Mouse (Mus musculus) Patski (cell line): ENCODE results near the gene Dennd4b. TPM values are rescaled to one million over a fixed set of nuclear protein-coding genes. Genes with fewer than 3 reads are reported as not detected.
"Not testable (repeated sequence)": the region's sequence is repeated elsewhere in the genome, so short reads cannot be mapped to it uniquely, and the experiment has no call there.

ENCODE experiments used
- ATAC-seq: fragments of 100-300 bp; one replicate; pipeline ENCODE4 v1.8.0; 2021
- CTCF ChIA-PET: fragments of 350-600 bp; sonication (Branson Sonifier 250); formaldehyde crosslinking; loops from one replicate; lab custom pipeline; 2022; ENCODE audit warnings: inconsistent platforms; lab: Charles Lee
- POLR2A ChIA-PET: fragments of 350-600 bp; sonication (Branson Sonifier 250); formaldehyde crosslinking; loops from one replicate; lab custom pipeline; 2022; ENCODE audit warnings: antibody characterized with exemption, inconsistent platforms; lab: Charles Lee
- DNase-seq: peaks from one replicate; pipeline ENCODE4 v3.0.0-alpha.2; 2011; ENCODE audit warnings: low read depth, low spot score
- H3K27me3 ChIP-seq: fragments of 371-371 bp; one replicate; pipeline ENCODE4 v1.5.1; 2021
- CTCF ChIP-seq: fragments of 100-300 bp; IDR thresholded peaks from one replicate; pipeline ENCODE4 v1.5.1; 2021
- in situ Hi-C: fragments of 300-500 bp; cut with MboI; formaldehyde crosslinking; loops from 3 replicates; pipeline ENCODE4 v1.11.1; 2018; ENCODE audit warnings: low pct_unique_long_range_greater_than_20kb, mixed read lengths
- polyA plus RNA-seq: library from polyadenylated mRNA; unstranded; gene quantifications from one replicate; pipeline ENCODE4 v1.2.3, GENCODE M21; 2021

Dennd4b gene
- polyA plus RNA-seq, 1 experiment from 2014 or later = 14.1 TPM

- CTCF ChIA-PET = interaction anchor here (1.5 kb wide), 1 partner anchor 12 kb away, joined by 3 read pairs; no protein-coding TSS in a partner anchor
- no peak for TF ChIP-seq CTCF
- DNase-seq = no peak
- in situ Hi-C loops = no loop called here
- no peaks in the 10 kb centered on the region for H3K27me3 ChIP-seq
- ATAC-seq = no peak
- POLR2A ChIA-PET = interaction anchor here (0.6 to 1.7 kb wide), 3 partner anchors 11 to 17 kb away, joined by 5 to 7 read pairs (median 5); no protein-coding TSS in a partner anchor
These were observed 14.2 kb upstream of the Dennd4b start for GRCm38 (mm10) chr3:90250791-90251190.

GRCm38 (mm10) chr3:90251731-90252226 lies 13.2 kb upstream of the Dennd4b start:
- DNase-seq, in situ Hi-C loops, H3K27me3 ChIP-seq, ATAC-seq: not testable (repeated sequence)
- POLR2A ChIA-PET = interaction anchor here (1.7 kb wide), 1 partner anchor 14 kb away, joined by 7 read pairs; no protein-coding TSS in a partner anchor
- CTCF ChIA-PET = interaction anchor here (1.5 kb wide), 1 partner anchor 13 kb away, joined by 3 read pairs; no protein-coding TSS in a partner anchor

- CTCF ChIA-PET, DNase-seq, POLR2A ChIA-PET, in situ Hi-C loops, H3K27me3 ChIP-seq, ATAC-seq: not testable (repeated sequence)
These were observed 12.3 kb upstream of the Dennd4b start for GRCm38 (mm10) chr3:90252659-90253058.

GRCm38 (mm10) chr3:90253174-90253573 lies 11.8 kb upstream of the Dennd4b start:
- POLR2A ChIA-PET = interaction anchor here (0.9 kb wide), 1 partner anchor 8 kb away, joined by 4 read pairs; no protein-coding TSS in a partner anchor
- DNase-seq, H3K27me3 ChIP-seq, ATAC-seq, in situ Hi-C loops, CTCF ChIA-PET: not testable (repeated sequence)

GRCm38 (mm10) chr3:90253653-90254418 lies 11.1 kb upstream of the Dennd4b start, which contains the start of gene Crtc2:
Gene Crtc2, plus strand, starts transcription at chr3:90254163.
- H3K27me3 ChIP-seq = no peaks in the 10 kb centered on the region
- ChIA-PET CTCF (no interaction called here), POLR2A (interaction anchor here (0.9 kb wide), 1 partner anchor 9 kb away, joined by 4 read pairs; no protein-coding TSS in a partner anchor)
- no peak for TF ChIP-seq CTCF
- DNase-seq = peak; percentile 98
- ATAC-seq = peak; percentile 97
- in situ Hi-C loops = no loop called here

- ATAC-seq = peak; percentile 58
- CTCF ChIA-PET = interaction anchor here (1.1 to 1.7 kb wide), 3 partner anchors 11 to 69 kb away, joined by 3 to 6 read pairs (median 4); no protein-coding TSS in a partner anchor
- no peak for TF ChIP-seq CTCF
- H3K27me3 ChIP-seq = no peaks in the 10 kb centered on the region
- in situ Hi-C loops = loop anchor here (5.0 kb wide), 1 partner anchor 32 kb away; no protein-coding TSS in a partner anchor
- no peak for DNase-seq
- POLR2A ChIA-PET = interaction anchor here (0.9 to 1.4 kb wide), 2 partner anchors 10 to 11 kb away, joined by 4 to 5 read pairs; no protein-coding TSS in a partner anchor
These were observed 10.4 kb upstream of the Dennd4b start for GRCm38 (mm10) chr3:90254419-90255193.

- in situ Hi-C loops = loop anchor here (5.0 kb wide), 1 partner anchor 33 kb away; no protein-coding TSS in a partner anchor
- H3K27me3 ChIP-seq = no peaks in the 10 kb centered on the region
- CTCF ChIA-PET = interaction anchor here (1.1 to 1.7 kb wide), 3 partner anchors 11 to 69 kb away, joined by 3 to 6 read pairs (median 4); no protein-coding TSS in a partner anchor
- POLR2A ChIA-PET = interaction anchor here (0.7 to 1.4 kb wide), 2 partner anchors 11 to 38 kb away, joined by 4 to 5 read pairs; no protein-coding TSS in a partner anchor
- ATAC-seq (no peak), DNase-seq (no peak)
- TF ChIP-seq CTCF = no peak
These were observed 9.8 kb upstream of the Dennd4b start for GRCm38 (mm10) chr3:90255194-90255565.

GRCm38 (mm10) chr3:90255784-90256353 lies 9.1 kb upstream of the Dennd4b start:
- ATAC-seq (no peak), DNase-seq (no peak)
- POLR2A ChIA-PET = interaction anchor here (0.7 to 1.4 kb wide), 2 partner anchors 10 to 39 kb away, joined by 4 to 5 read pairs; no protein-coding TSS in a partner anchor
- TF ChIP-seq CTCF = no peak
- CTCF ChIA-PET = interaction anchor here (1.1 to 1.7 kb wide), 3 partner anchors 10 to 68 kb away, joined by 3 to 6 read pairs (median 4); no protein-coding TSS in a partner anchor
- H3K27me3 ChIP-seq = no peaks in the 10 kb centered on the region
- in situ Hi-C loops = loop anchor here (5.0 kb wide), 1 partner anchor 34 kb away; no protein-coding TSS in a partner anchor

- TF ChIP-seq CTCF = no peak
- in situ Hi-C loops = loop anchor here (5.0 kb wide), 1 partner anchor 35 kb away; no protein-coding TSS in a partner anchor
These were observed 8.1 kb upstream of the Dennd4b start for GRCm38 (mm10) chr3:90256731-90257530.

More at GRCm38 (mm10) chr3:90256731-90257530, 8.1 kb upstream of the Dennd4b start:
- ATAC-seq = no peak
- ChIA-PET CTCF (interaction anchor here (0.9 to 1.1 kb wide), 3 partner anchors 9 to 36 kb away, joined by 3 to 4 read pairs (median 3); partner anchors contain the start of gene Slc39a1), POLR2A (interaction anchor here (1.6 kb wide), 1 partner anchor 9 kb away, joined by 4 read pairs; the partner anchor contains the start of gene Slc39a1)
- no peak for DNase-seq
- H3K27me3 ChIP-seq = no peaks in the 10 kb centered on the region
